Mouse (Mus musculus) embryonic facial prominence, embryonic 14.5 days (tissue): Measurements from ENCODE around the gene Megf9. TPM values are rescaled to one million over a fixed set of nuclear protein-coding genes. Genes with fewer than 3 reads are reported as not detected.

Experiments
- polyA plus RNA-seq: library from polyadenylated mRNA; unstranded; fragments of >200 nt; fragmentation: Nextera tagmentation; extraction: Ambion mirVana; gene quantifications from 2 replicates; pipeline ENCODE4 v1.2.1, GENCODE M21; 2014

The Megf9 gene
- polyA plus RNA-seq, 1 experiment from 2014 or later: 15.6 TPM

Other genes starting within 250 kb of the Megf9 start
- gene Cdk5rap2, start 124.6 kb downstream of the Megf9 start, polyA plus RNA-seq: 15.8 and 18.5 TPM in 2 replicates